Mouse (Mus musculus) liver, embryonic 14.5 days (tissue): ENCODE measurements at regions not wholly inside any gene's neighbourhood (a gene's known extent, or its start where the extent isn't known, plus 50 kb on each side); places are given as distances from the start of the nearest gene placed in this dataset.

ENCODE experiments used
- CTCF ChIP-seq: IDR thresholded peaks from 2 replicates; pipeline ENCODE4 v1.5.1; 2016; ENCODE audit warnings: antibody characterized with exemption, low read depth, control low read depth
- EP300 ChIP-seq: IDR thresholded peaks from 2 replicates; pipeline ENCODE4 v1.6.1; 2016; ENCODE audit warnings: antibody characterized with exemption, low read depth

DNA sequence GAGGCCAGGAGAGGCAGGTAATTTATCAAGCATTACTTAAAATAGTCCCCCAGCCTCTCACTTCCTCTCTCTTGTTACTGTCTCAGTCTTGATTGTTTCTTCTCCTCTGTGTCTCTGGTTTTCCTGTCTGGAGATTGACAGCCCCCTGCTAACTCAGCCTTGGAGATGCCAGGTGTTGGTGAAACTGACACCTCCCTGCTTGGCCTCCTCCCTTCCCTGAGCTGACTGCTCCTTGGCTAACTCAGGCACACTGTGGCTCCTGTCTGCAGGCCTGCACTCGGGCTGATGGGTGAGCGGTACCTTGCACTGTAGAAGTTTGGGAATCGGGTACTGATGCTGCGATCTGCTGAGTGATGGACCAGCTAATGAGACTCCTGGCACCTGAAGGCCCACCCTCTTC is 176.1 kb downstream of the Trim29 start:
- no peak for TF ChIP-seq CTCF
- TF ChIP-seq EP300, result no peak
